8 mouse cellular contexts compared by ENCODE assay signal in the genomic region with DNA sequence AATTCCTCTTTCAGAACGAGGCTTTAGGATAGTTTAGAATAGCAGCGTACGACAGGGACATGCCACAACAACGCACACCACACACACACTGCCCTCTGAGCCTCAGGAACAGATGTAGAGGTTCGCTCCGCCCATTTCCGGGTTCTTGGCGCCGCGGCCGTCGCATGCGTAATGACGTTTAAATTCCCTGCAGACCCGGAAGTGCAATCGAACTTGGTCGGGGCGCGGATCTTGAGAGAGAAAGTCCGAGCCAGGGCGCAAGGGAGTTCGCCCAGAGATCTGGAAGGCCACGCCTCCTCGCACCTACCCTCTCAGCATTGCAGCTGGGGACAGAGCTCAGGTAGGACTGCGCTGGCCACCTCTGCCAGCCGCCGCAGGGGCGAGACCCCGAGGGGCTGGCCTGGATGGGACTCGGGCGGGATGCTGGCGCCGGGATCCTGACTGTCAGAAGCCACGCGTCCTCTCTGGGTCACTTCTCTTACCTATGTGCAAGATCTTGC. TPM values are rescaled to one million over a fixed set of nuclear protein-coding genes. Genes with fewer than 3 reads are reported as not detected.
DNase-seq lines count a peak whose midpoint lies in the region; ATAC-seq and TF ChIP-seq lines count a peak whose summit lies in the region.

No protein-coding gene starts in this region.

- peak overlapping the region; percentile 79 for H3K9ac ChIP-seq in lung, postnatal 0 days (replicated peaks; ENCODE audit: low read depth)

- peak overlapping the region; percentile 86 for H3K27ac ChIP-seq in hindbrain, embryonic 10.5 days
- peak overlapping the region; percentile 58 for H3K27ac ChIP-seq in lung, postnatal 0 days (ENCODE audit: low read length)

- peak; percentile 100 for ATAC-seq in frontal cortex, adult (ENCODE audit: low TSS enrichment)
- peak; percentile 98 for ATAC-seq in lung, postnatal 0 days

- peak overlapping the region; percentile 80 for H3K4me3 ChIP-seq in hindbrain, embryonic 10.5 days
- H3K4me3 ChIP-seq in lung, postnatal 0 days (ENCODE audit: low read depth, low read length), result peak overlapping the region; percentile 90

- peaks cover 14% of the 10 kb centered on the region for H3K4me1 ChIP-seq in hindbrain, embryonic 10.5 days (replicated peaks)
- peaks cover 5% of the 10 kb centered on the region; the same call in 1 of the 2 replicates for H3K4me1 ChIP-seq in lung, postnatal 0 days (ENCODE audit: insufficient read depth, low read depth, low read length)

- H3K9me3 ChIP-seq in hindbrain, embryonic 10.5 days, result no peaks in the 10 kb centered on the region
- no peaks in the 10 kb centered on the region for H3K9me3 ChIP-seq in lung, postnatal 0 days (ENCODE audit: low read length)

- under 1% methylated on average over 35 of the region's 35 CpGs for WGBS in hindbrain, embryonic 10.5 days
- 1% methylated on average over 35 of the region's 35 CpGs for WGBS in lung, postnatal 0 days

- H3K36me3 ChIP-seq in hindbrain, embryonic 10.5 days, result peaks cover 1% of the 10 kb centered on the region; the same call in 1 of the 2 replicates
- no peaks in the 10 kb centered on the region for H3K36me3 ChIP-seq in lung, postnatal 0 days (ENCODE audit: insufficient read depth, low read length)

- no peak for TF ChIP-seq EP300 in lung, postnatal 0 days (IDR thresholded peaks at IDR 0.05)

- H3K27me3 ChIP-seq in hindbrain, embryonic 10.5 days (ENCODE audit: insufficient read depth, poor library complexity, severe bottlenecking), result no peaks in the 10 kb centered on the region
- H3K27me3 ChIP-seq in lung, postnatal 0 days (replicated peaks; ENCODE audit: insufficient read depth, low read length), result no peaks in the 10 kb centered on the region

- DNase-seq in MN1 (ENCODE audit: low spot score), result peak; percentile 82
- peak; percentile 91 for DNase-seq in cerebellum, adult 9-10 months
- DNase-seq in hindbrain, embryonic 10.5 days (ENCODE audit: low spot score), result peak; percentile 91
- peak; percentile 93 for DNase-seq in layer of hippocampus, adult 9-11 months
- DNase-seq in lung, postnatal 0 days (ENCODE audit: low spot score), result peak; percentile 97
- DNase-seq in ovary, postnatal 14 days (ENCODE audit: low spot score), result peak; percentile 85
- DNase-seq in thymus, postnatal 14 days, result peak; percentile 93

- peak overlapping the region; percentile 86 for H3K4me2 ChIP-seq in lung, postnatal 0 days (replicated peaks; ENCODE audit: low read depth, low read length)

- no peak for TF ChIP-seq CTCF in lung, postnatal 0 days (IDR thresholded peaks at IDR 0.05)

RNA-seq across cellular contexts. Expression of gene Fam172a, which starts 6.7 kb away (rescaled TPM):
- 27.0 and 33.1 TPM in 2 replicates for polyA plus RNA-seq in hindbrain, embryonic 10.5 days (2016; fragmentation: Nextera tagmentation; extraction: Ambion mirVana)
- polyA plus RNA-seq in lung, postnatal 0 days (2015; fragmentation: Nextera tagmentation; extraction: Ambion mirVana), result 21.8 and 21.9 TPM in 2 replicates

Comparison
In these comparisons a context has a peak if more than half of its experiments do, and no peak if none do; other contexts are left out.
1. Peak in every context shown above with its lines: DNase-seq, ATAC-seq, H3K4me3 ChIP-seq and H3K27ac ChIP-seq.